Mouse (Mus musculus): ENCODE measurements around the gene Akap8l. TPM values are rescaled to one million over a fixed set of nuclear protein-coding genes. Genes with fewer than 3 reads are reported as not detected.

Akap8l gene
- polyA plus RNA-seq, 1 experiment = 107 TPM

- Histone ChIP-seq H3K4me3 (ENCODE audit: control insufficient read depth, low read depth, low read length) (no peak overlapping the region), H3K4me1 (ENCODE audit: control insufficient read depth, insufficient read depth, low read length) (peaks cover 3% of the 10 kb centered on the region), H3K27ac (ENCODE audit: control insufficient read depth, insufficient read depth, low read depth, low read length) (no peak overlapping the region), H3K27me3 (ENCODE audit: control insufficient read depth, insufficient read depth, low read length) (no peaks in the 10 kb centered on the region), H3K36me3 (ENCODE audit: control insufficient read depth, insufficient read depth, low read length) (peaks cover 6% of the 10 kb centered on the region)
- TF ChIP-seq POLR2A (IDR thresholded peaks at IDR 0.05; ENCODE audit: control insufficient read depth, low read depth, low read length) (no peak), CTCF (IDR thresholded peaks at IDR 0.05; ENCODE audit: control insufficient read depth, insufficient read depth, insufficient replicate concordance, low read depth, low read length) (no peak)
Observed at GRCm38 (mm10) chr17:32358192-32358942, 8.0 kb upstream of the Akap8l start.

GRCm38 (mm10) chr17:32356766-32357760, 6.7 kb upstream of the Akap8l start:
- no peak for TF ChIP-seq CTCF (IDR thresholded peaks at IDR 0.05; ENCODE audit: control insufficient read depth, insufficient read depth, insufficient replicate concordance, low read depth, low read length)
- no peak for TF ChIP-seq POLR2A (IDR thresholded peaks at IDR 0.05; ENCODE audit: control insufficient read depth, low read depth, low read length)
- Histone ChIP-seq H3K4me1 (ENCODE audit: control insufficient read depth, insufficient read depth, low read length) (no peaks in the 10 kb centered on the region; the same call in 1 of the 2 replicates), H3K27me3 (ENCODE audit: control insufficient read depth, insufficient read depth, low read length) (no peaks in the 10 kb centered on the region), H3K4me3 (ENCODE audit: control insufficient read depth, low read depth, low read length) (no peak overlapping the region), H3K36me3 (ENCODE audit: control insufficient read depth, insufficient read depth, low read length) (peaks cover 6% of the 10 kb centered on the region), H3K27ac (ENCODE audit: control insufficient read depth, insufficient read depth, low read depth, low read length) (no peak overlapping the region)

- H3K27ac ChIP-seq (ENCODE audit: control insufficient read depth, insufficient read depth, low read depth, low read length) = no peak overlapping the region
- peaks cover under 1% of the 10 kb centered on the region for H3K4me1 ChIP-seq (ENCODE audit: control insufficient read depth, insufficient read depth, low read length)
- no peak overlapping the region for H3K4me3 ChIP-seq (ENCODE audit: control insufficient read depth, low read depth, low read length)
- no peaks in the 10 kb centered on the region for H3K27me3 ChIP-seq (ENCODE audit: control insufficient read depth, insufficient read depth, low read length)
- peaks cover 6% of the 10 kb centered on the region for H3K36me3 ChIP-seq (ENCODE audit: control insufficient read depth, insufficient read depth, low read length)
- no peak for TF ChIP-seq CTCF (IDR thresholded peaks at IDR 0.05; ENCODE audit: control insufficient read depth, insufficient read depth, insufficient replicate concordance, low read depth, low read length)
- TF ChIP-seq POLR2A (IDR thresholded peaks at IDR 0.05; ENCODE audit: control insufficient read depth, low read depth, low read length) = no peak
Observed at GRCm38 (mm10) chr17:32356281-32356680, 5.9 kb upstream of the Akap8l start.

GRCm38 (mm10) chr17:32355031-32355430, 4.6 kb upstream of the Akap8l start:
- Histone ChIP-seq H3K4me1 (ENCODE audit: control insufficient read depth, insufficient read depth, low read length) (peaks cover 2% of the 10 kb centered on the region), H3K27ac (ENCODE audit: control insufficient read depth, insufficient read depth, low read depth, low read length) (no peak overlapping the region), H3K4me3 (ENCODE audit: control insufficient read depth, low read depth, low read length) (no peak overlapping the region), H3K36me3 (ENCODE audit: control insufficient read depth, insufficient read depth, low read length) (peaks cover 6% of the 10 kb centered on the region), H3K27me3 (ENCODE audit: control insufficient read depth, insufficient read depth, low read length) (no peaks in the 10 kb centered on the region)
- TF ChIP-seq POLR2A (IDR thresholded peaks at IDR 0.05; ENCODE audit: control insufficient read depth, low read depth, low read length) (no peak), CTCF (IDR thresholded peaks at IDR 0.05; ENCODE audit: control insufficient read depth, insufficient read depth, insufficient replicate concordance, low read depth, low read length) (no peak)

DNA sequence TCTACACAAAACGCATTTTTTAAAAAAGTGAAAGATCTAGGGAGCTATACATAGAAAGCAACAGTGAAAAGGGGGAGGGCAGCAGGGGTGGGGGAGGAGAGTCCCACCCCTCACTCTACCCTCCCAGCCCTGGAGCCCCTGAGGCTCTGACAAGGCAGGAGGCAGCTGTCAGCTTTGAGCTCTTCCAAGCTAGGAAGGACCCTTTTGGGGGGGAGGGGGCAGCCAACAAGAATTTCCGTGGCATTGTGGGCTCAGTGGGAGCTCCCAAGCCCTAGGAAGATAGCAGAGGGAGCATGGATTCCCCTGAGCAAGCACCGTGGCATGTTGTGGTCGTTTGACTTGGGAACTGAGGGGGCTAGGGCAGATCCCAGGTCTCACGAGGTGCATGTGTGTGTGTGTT, 3.8 kb upstream of the Akap8l start:
- no peaks in the 10 kb centered on the region for H3K27me3 ChIP-seq (ENCODE audit: control insufficient read depth, insufficient read depth, low read length)
- H3K4me3 ChIP-seq (ENCODE audit: control insufficient read depth, low read depth, low read length) = no peak overlapping the region
- H3K27ac ChIP-seq (ENCODE audit: control insufficient read depth, insufficient read depth, low read depth, low read length) = no peak overlapping the region
- TF ChIP-seq CTCF (IDR thresholded peaks at IDR 0.05; ENCODE audit: control insufficient read depth, insufficient read depth, insufficient replicate concordance, low read depth, low read length) = no peak
- TF ChIP-seq POLR2A (IDR thresholded peaks at IDR 0.05; ENCODE audit: control insufficient read depth, low read depth, low read length) = no peak
- peaks cover 2% of the 10 kb centered on the region; the same call in 1 of the 2 replicates for H3K4me1 ChIP-seq (ENCODE audit: control insufficient read depth, insufficient read depth, low read length)
- H3K36me3 ChIP-seq (ENCODE audit: control insufficient read depth, insufficient read depth, low read length) = peaks cover 6% of the 10 kb centered on the region

- Histone ChIP-seq H3K4me3 (ENCODE audit: control insufficient read depth, low read depth, low read length) (no peak overlapping the region), H3K27me3 (ENCODE audit: control insufficient read depth, insufficient read depth, low read length) (no peaks in the 10 kb centered on the region), H3K4me1 (ENCODE audit: control insufficient read depth, insufficient read depth, low read length) (peaks cover 4% of the 10 kb centered on the region), H3K27ac (ENCODE audit: control insufficient read depth, insufficient read depth, low read depth, low read length) (no peak overlapping the region), H3K36me3 (ENCODE audit: control insufficient read depth, insufficient read depth, low read length) (peaks cover 6% of the 10 kb centered on the region)
- TF ChIP-seq CTCF (IDR thresholded peaks at IDR 0.05; ENCODE audit: control insufficient read depth, insufficient read depth, insufficient replicate concordance, low read depth, low read length) (no peak), POLR2A (IDR thresholded peaks at IDR 0.05; ENCODE audit: control insufficient read depth, low read depth, low read length) (no peak)
Observed at GRCm38 (mm10) chr17:32353696-32354095, 3.3 kb upstream of the Akap8l start.

DNA sequence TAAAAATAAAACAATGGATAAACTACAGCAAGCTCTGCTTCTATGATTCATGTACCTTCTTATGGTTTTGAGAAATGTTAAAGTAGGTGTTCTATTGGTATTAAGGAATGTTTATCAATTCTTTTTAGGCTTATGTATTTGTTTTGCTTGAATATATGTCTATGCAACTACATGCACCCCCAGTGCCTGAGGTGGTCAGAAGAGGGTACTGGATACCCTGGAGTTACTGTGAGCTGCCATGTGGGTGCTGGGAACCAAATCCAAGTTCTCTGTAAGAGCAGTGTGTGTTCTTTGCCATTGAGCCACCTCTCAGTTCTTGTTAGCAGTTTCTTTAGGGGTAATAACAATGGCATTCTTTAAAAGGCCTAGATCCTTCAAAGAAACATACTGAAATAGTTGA, 1.3 kb upstream of the Akap8l start:
- TF ChIP-seq CTCF (IDR thresholded peaks at IDR 0.05; ENCODE audit: control insufficient read depth, insufficient read depth, insufficient replicate concordance, low read depth, low read length) = no peak
- TF ChIP-seq POLR2A (IDR thresholded peaks at IDR 0.05; ENCODE audit: control insufficient read depth, low read depth, low read length) = no peak
- peaks cover 6% of the 10 kb centered on the region for H3K4me1 ChIP-seq (ENCODE audit: control insufficient read depth, insufficient read depth, low read length)
- no peak overlapping the region for H3K27ac ChIP-seq (ENCODE audit: control insufficient read depth, insufficient read depth, low read depth, low read length)
- peaks cover 3% of the 10 kb centered on the region; the same call in 1 of the 2 replicates for H3K36me3 ChIP-seq (ENCODE audit: control insufficient read depth, insufficient read depth, low read length)
- no peaks in the 10 kb centered on the region for H3K27me3 ChIP-seq (ENCODE audit: control insufficient read depth, insufficient read depth, low read length)
- no peak overlapping the region for H3K4me3 ChIP-seq (ENCODE audit: control insufficient read depth, low read depth, low read length)

Measured in testis, adult 2 months (tissue).